Comparison of ENCODE assay signal across 10 mouse cellular contexts in genomic region chr12:85619283-85619897, GRCm38 (mm10). TPM values are rescaled to one million over a fixed set of nuclear protein-coding genes. Genes with fewer than 3 reads are reported as not detected.
DNase-seq lines count a peak whose midpoint lies in the region; ATAC-seq and TF ChIP-seq lines count a peak whose summit lies in the region.
"Had no signal": no experiment of that assay in that cellular context is flagged by ENCODE, and none has a peak within 500 bp of the region (broad histone marks: within the 10 kb centered on the region; RNA-seq: fewer than 3 reads in every experiment).

No protein-coding gene starts in this region.

- intact Hi-C loops in left cerebral cortex, postnatal 14 days (cut with DNase I), result no loop called here

- H3K27ac ChIP-seq in kidney, embryonic 16.5 days (ENCODE audit: low read length), result no peak overlapping the region
- peak overlapping the region; percentile 51 for H3K27ac ChIP-seq in cortical plate, adult 2 months (ENCODE audit: insufficient read depth, low read length)
- peak overlapping the region; percentile 73 for H3K27ac ChIP-seq in midbrain, embryonic 14.5 days (replicated peaks; ENCODE audit: low read depth, low read length)
- H3K27ac ChIP-seq in forebrain, embryonic 11.5 days (ENCODE audit: low read depth, low read length), result no peak overlapping the region
- H3K27ac ChIP-seq: forebrain, embryonic 10.5 days; macrophage had no signal

- no peaks in the 10 kb centered on the region for H3K9me3 ChIP-seq in kidney, embryonic 16.5 days (ENCODE audit: low read length)
- no peaks in the 10 kb centered on the region for H3K9me3 ChIP-seq in midbrain, embryonic 14.5 days (ENCODE audit: control insufficient read depth, low read length)
- no peaks in the 10 kb centered on the region for H3K9me3 ChIP-seq in forebrain, embryonic 11.5 days (ENCODE audit: control insufficient read depth, low read length)
- H3K9me3 ChIP-seq: forebrain, embryonic 10.5 days had no signal

- TF ChIP-seq CTCF in cortical plate, adult 2 months (IDR thresholded peaks at IDR 0.05; ENCODE audit: extremely low read depth, insufficient read depth, low read length), result no peak

- ATAC-seq in kidney, embryonic 16.5 days (ENCODE audit: low FRiP score, low TSS enrichment), result no peak
- ATAC-seq in midbrain, embryonic 14.5 days (ENCODE audit: low FRiP score, low TSS enrichment), result no peak
- no peak for ATAC-seq in forebrain, embryonic 11.5 days (replicated peaks; ENCODE audit: low FRiP score)

- H3K9ac ChIP-seq in kidney, embryonic 16.5 days (replicated peaks; ENCODE audit: low read length), result no peak overlapping the region
- H3K9ac ChIP-seq in midbrain, embryonic 14.5 days (replicated peaks; ENCODE audit: low read length), result no peak overlapping the region
- H3K9ac ChIP-seq in forebrain, embryonic 11.5 days (ENCODE audit: low read length), result no peak overlapping the region

- peak; percentile 49 for DNase-seq in kidney, adult 18-20 months
- DNase-seq in MN1 (ENCODE audit: low spot score), result peak; percentile 58
- DNase-seq in midbrain, embryonic 14.5 days, result peak; percentile 35
- DNase-seq in frontal cortex, postnatal 14 days (ENCODE audit: low spot score in 2 of 2), result no peak
- no peak for DNase-seq in forebrain, embryonic 11.5 days (ENCODE audit: low spot score)
- DNase-seq in left cerebral cortex, postnatal 14 days (ENCODE audit: low spot score in 2 of 2), result no peak

- 72% methylated on average over 7 of the region's 7 CpGs for WGBS in kidney, embryonic 16.5 days
- WGBS in midbrain, embryonic 14.5 days, result 79% methylated on average over 7 of the region's 7 CpGs
- WGBS in forebrain, embryonic 11.5 days, result 80% methylated on average over 7 of the region's 7 CpGs

- H3K4me1 ChIP-seq in kidney, embryonic 16.5 days (ENCODE audit: insufficient read depth, low read length), result peaks cover 23% of the 10 kb centered on the region
- H3K4me1 ChIP-seq in cortical plate, adult 2 months (ENCODE audit: control insufficient read depth, insufficient read depth, low read length), result peaks cover 19% of the 10 kb centered on the region
- peaks cover 22% of the 10 kb centered on the region; the same call in 1 of the 2 replicates for H3K4me1 ChIP-seq in midbrain, embryonic 14.5 days (ENCODE audit: control insufficient read depth, insufficient read depth, low read length)
- H3K4me1 ChIP-seq in forebrain, embryonic 11.5 days (replicated peaks; ENCODE audit: control insufficient read depth, insufficient read depth, low read length), result no peaks in the 10 kb centered on the region

- H3K4me2 ChIP-seq in kidney, embryonic 16.5 days (replicated peaks; ENCODE audit: low read depth, low read length), result no peak overlapping the region
- H3K4me2 ChIP-seq in midbrain, embryonic 14.5 days (ENCODE audit: low read length), result no peak overlapping the region
- H3K4me2 ChIP-seq in forebrain, embryonic 11.5 days (ENCODE audit: low read depth, low read length, severe bottlenecking), result no peak overlapping the region

- H3K36me3 ChIP-seq in kidney, embryonic 16.5 days (ENCODE audit: insufficient read depth, low read length), result no peaks in the 10 kb centered on the region
- H3K36me3 ChIP-seq in midbrain, embryonic 14.5 days (ENCODE audit: control insufficient read depth, insufficient read depth, low read length), result 0 out of 2 replicates have a peak, but pooled peaks cover 7% of the 10 kb centered on the region
- H3K36me3 ChIP-seq in forebrain, embryonic 11.5 days (ENCODE audit: control insufficient read depth, insufficient read depth, low read length), result no peaks in the 10 kb centered on the region
- H3K36me3 ChIP-seq: forebrain, embryonic 10.5 days had no signal

- no peaks in the 10 kb centered on the region for H3K27me3 ChIP-seq in kidney, embryonic 16.5 days (ENCODE audit: insufficient read depth, low read length)
- no peaks in the 10 kb centered on the region for H3K27me3 ChIP-seq in midbrain, embryonic 14.5 days (ENCODE audit: control insufficient read depth, insufficient read depth, low read length)
- no peaks in the 10 kb centered on the region for H3K27me3 ChIP-seq in forebrain, embryonic 11.5 days (ENCODE audit: control insufficient read depth, insufficient read depth, low read length)

- TF ChIP-seq POLR2A in cortical plate, adult 2 months (IDR thresholded peaks at IDR 0.05; ENCODE audit: extremely low read depth, insufficient read depth, low read length), result no peak

- H3K4me3 ChIP-seq in kidney, embryonic 16.5 days (ENCODE audit: low read length), result no peak overlapping the region
- H3K4me3 ChIP-seq in cortical plate, adult 2 months (ENCODE audit: insufficient read depth, low read length), result no peak overlapping the region
- H3K4me3 ChIP-seq in midbrain, embryonic 14.5 days (replicated peaks; ENCODE audit: low read depth, low read length), result no peak overlapping the region
- H3K4me3 ChIP-seq in forebrain, embryonic 11.5 days (ENCODE audit: low read depth, low read length), result no peak overlapping the region
- H3K4me3 ChIP-seq: forebrain, embryonic 10.5 days had no signal

RNA-seq across cellular contexts. Expression of gene Jdp2, which starts 20.6 kb away (rescaled TPM):
- 0.21 and 0.32 TPM in 2 replicates for polyA plus RNA-seq in kidney, embryonic 16.5 days (2015; fragmentation: Nextera tagmentation; extraction: Ambion mirVana)
- 55.9 and 56.0 TPM in 2 replicates for polyA plus RNA-seq in cortical plate, adult 2 months (2012; rRNA removed)
- polyA plus RNA-seq in midbrain, embryonic 14.5 days (2014; fragmentation: Nextera tagmentation; extraction: Ambion mirVana), result 0.68 and 1.1 TPM in 2 replicates
- polyA plus RNA-seq in forebrain, embryonic 11.5 days (2014; fragmentation: Nextera tagmentation; extraction: Ambion mirVana), result 0.31 TPM in 2 replicates
- total RNA-seq in left cerebral cortex, postnatal 14 days (2021), result 10 to 100 TPM; 45.5 to 68.8 TPM

Comparison
In these comparisons a context has a peak if more than half of its experiments do, and no peak if none do; other contexts are left out.
1. DNase-seq: peak in kidney, adult 18-20 months (single experiment), MN1 (single experiment) and midbrain, embryonic 14.5 days (single experiment); none in frontal cortex, postnatal 14 days (0 of 2), forebrain, embryonic 11.5 days (single experiment) and left cerebral cortex, postnatal 14 days (0 of 2).
2. H3K27ac ChIP-seq: peak in cortical plate, adult 2 months (single experiment) and midbrain, embryonic 14.5 days (single experiment); none in kidney, embryonic 16.5 days (single experiment) and forebrain, embryonic 11.5 days (single experiment).
3. RNA of gene Jdp2, which starts 20.6 kb away (polyA plus RNA-seq): 55.9 to 56.0 TPM in cortical plate, adult 2 months; 0.68 to 1.1 TPM in midbrain, embryonic 14.5 days, 0.21 to 0.32 TPM in kidney, embryonic 16.5 days and 0.31 TPM in forebrain, embryonic 11.5 days; every median in the first group is over 10 times any median in the second.